Mouse (Mus musculus) thymus, postnatal 10 days (tissue): Measurements from ENCODE around the gene Hscb.
"Not testable (repeated sequence)": the region's sequence is repeated elsewhere in the genome, so short reads cannot be mapped to it uniquely, and the experiment has no call there.

Source experiments
- DNase-seq, 2 experiments: peaks; one replicate each; pipeline ENCODE4 v3.0.0; 2021; ENCODE audit warnings: low spot score in 2 of 2

Hscb gene

DNA sequence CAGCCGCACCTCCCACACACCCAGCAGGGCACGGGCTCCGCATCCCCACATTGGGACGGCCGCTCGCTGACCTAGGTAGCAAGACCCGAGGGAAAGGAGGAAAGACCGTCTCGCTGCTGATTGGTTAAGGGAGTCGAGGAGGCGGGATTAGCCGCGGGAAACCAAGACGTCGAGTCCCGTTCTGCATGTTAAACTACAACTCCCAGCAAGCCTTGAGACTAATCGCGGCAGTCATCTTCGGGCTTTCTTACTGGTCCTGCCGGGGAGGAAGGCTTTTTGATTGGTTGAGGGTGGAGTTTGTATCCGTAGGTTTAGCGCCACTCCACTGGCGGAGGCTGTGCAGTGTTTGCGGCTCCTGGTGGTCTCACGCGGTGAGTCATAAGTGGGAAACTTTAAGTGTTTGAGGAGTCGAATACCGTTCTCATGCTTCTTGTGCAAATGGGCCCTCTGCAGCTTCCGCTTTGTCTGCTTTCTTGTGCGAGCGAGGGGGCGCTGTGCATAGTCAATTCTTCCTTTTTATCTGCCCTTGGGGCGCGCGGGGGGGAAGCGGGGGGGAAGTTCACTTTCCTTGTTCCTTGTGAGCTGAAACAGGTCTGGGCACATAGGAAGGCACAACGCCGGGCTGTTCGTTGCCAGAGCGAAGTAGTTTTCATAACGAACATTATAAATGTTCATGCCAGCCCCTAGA, at the start of gene Hscb, which contains the start of gene Chek2:
TSS of gene Hscb (minus strand) at position 100 of the 688 bp plus-strand sequence.
TSS of gene Chek2 (plus strand) at position 302 of the 688 bp plus-strand sequence.
- DNase-seq = peak; percentile 96

DNA sequence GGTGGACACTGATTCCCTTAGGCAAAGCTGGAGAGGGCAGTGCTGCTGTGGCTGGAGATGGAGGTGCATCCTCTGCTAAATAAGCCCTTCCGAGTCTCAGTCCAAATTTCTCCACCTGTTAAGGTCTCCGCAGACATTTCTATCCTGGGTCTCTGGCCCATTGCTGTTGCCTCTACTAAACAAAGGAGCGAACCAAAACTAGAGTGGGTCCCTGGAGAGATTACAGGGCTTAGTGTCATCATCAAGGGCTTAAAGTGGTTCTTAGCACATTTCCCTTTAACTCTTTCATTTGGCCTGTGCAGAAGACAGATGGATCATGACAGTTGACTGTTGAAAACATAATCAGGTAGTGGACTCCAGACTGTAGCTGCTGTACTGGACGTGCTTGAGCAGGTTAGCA, 49.0 kb upstream of the Hscb start:
- no peak for DNase-seq

DNA sequence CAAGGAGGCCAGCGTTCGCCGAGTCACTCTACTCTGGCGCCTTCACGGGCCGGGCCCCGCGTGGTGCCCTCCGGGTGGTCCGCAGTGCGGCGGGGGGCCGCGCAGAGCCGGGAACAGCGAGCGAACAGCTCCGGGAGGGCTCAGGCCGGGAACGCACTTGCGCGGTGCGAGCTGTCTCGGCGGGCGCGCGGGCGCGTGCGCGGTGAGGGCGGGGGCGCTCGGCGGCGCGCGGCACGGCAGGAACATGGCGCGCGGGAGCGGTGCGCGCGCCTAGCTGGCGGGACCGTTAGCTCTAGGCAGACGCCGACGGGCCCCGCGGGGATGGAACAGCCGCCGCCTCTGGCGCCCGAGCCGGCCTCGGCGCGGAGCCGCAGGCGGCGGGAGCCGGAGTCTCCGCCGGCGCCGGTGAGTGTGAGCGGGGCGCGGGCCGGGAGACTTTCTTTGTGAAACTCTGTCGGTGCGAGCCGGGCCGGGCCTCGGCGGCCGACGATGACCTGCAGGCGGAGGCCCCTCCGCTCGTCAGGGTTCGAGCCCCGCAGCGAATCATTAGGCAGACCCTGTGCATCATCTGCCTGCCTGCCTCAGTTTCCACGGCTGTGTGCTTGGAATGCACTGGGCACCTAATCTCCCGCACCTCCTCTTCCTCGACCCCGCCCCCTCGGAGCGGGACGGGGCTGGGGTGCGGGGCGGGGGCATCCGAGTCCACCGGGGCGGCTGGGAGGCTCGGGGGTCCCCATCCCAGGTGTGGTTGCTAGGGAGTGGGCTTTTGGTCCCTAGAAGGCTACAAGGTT, 40.2 kb upstream of the Hscb start, which contains the start of gene Ttc28:
TSS of gene Ttc28 (plus strand) at position 220 of the 791 bp plus-strand sequence.
- DNase-seq = peak; percentile 67 to 89

DNA sequence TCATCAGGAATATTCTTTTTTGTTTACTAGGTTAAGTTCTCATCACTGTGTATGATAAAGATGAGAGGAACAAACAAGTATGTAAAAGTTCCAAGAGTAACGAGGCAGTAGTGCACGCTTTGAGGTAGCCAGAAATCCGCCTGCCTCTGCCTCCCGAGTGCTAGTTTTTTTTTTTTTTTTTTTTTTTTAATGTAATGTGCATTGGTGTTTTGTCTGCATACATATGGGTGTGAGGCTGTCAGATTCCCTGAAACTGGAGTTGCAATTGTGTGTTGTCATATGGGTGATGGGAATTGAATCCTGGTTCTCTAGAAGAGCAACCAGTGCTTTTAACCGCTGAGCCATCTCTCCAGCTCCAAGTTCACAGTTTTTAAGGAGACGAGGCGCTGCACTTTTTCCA, 39.5 kb upstream of the Hscb start:
- DNase-seq = no peak

DNA sequence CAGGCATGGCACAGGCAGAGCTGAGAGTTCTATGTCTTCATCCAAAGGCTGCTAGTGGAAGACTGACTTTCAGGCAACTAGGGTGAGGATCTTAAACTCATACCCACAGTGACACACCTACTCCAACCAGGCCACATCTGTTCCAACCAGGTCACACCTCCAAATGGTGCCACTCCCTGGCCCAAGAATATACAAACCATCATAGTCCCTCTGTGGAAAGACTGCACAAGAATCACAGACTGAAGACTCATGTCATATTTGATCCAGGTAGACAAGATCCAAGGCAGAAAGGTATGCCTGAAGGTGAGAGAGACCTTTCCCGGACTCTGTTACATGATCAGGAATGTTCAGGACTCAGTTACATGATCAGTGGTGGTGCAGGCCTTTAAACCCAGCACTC, 38.9 kb upstream of the Hscb start:
- not testable (repeated sequence) for DNase-seq

DNA sequence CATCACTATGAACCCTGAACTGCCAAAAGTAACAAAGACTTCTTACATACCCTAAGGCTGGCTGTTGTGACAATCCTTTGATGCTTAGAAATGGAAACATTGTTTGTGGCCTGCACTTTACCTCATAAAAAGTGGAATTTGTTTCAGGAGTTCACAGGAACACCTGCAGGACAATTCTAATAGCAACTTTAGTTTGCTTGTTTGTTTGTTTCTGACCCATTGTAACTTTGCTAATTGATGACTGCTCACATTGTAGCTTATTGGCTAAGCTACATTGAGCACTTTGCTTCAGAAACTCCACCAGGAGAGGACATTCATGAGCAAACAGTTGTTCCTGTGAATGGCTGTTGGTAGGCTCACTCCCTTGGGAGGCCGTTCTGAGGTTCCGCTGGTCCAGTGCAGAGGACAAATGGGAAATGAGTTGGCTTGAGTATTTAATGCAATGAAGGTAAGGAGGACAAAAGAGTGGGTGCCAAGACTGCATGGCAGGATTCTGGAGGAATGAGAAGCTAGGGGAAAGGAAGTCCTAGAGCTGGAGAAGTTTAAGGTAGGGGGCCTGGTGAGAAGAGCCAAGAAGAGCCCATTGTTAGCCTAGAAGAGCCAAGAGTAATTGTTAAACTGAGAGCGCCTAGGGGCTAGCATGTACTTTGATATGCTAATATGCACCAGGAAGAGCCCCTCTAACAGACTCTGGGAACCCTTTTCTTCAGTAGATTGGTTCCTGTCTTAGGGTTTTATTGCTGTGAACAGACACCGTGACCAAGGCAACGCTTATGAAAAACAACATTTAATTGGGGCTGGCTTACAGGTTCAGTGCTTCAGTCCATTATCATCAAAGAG, 38.3 kb upstream of the Hscb start:
- no peak for DNase-seq

DNA sequence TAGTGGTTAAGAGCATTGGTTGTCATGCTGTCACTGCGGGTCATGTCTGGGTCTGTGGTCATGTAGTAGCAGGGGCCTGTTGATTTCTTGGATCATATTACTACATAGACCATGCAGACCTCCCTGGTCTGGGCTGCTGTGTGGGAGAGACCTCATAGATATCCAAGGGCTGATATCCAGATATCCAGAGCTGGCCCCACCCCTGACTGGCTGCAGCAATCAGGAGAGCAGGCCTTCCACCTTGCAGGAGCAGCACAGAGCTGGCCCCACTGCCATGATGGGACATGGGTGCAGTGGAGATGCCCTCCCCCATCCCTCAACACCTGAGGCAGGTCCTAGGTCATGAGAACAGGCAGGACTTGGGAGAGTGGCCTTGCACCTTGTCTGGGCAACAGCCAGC, 35.7 kb upstream of the Hscb start:
- no peak for DNase-seq

DNA sequence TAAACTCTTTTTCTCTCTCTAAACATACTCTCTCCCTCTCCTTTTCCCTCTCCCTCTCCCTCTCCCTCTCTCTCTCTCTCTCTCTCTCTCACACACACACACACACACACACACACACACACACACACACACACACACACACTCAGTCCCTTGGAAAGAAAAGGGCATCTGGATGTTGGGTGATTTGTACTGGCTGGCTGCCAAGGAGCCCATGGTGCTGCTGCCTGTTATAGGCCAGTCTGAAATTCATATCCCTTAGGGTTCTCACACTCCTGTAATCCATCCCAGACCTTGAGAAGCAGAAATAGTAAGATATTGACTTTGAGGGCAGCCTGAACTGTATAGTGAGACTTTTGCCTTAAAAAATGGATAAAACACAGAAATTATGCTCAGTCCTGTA, 35.1 kb upstream of the Hscb start:
- DNase-seq = no peak

DNA sequence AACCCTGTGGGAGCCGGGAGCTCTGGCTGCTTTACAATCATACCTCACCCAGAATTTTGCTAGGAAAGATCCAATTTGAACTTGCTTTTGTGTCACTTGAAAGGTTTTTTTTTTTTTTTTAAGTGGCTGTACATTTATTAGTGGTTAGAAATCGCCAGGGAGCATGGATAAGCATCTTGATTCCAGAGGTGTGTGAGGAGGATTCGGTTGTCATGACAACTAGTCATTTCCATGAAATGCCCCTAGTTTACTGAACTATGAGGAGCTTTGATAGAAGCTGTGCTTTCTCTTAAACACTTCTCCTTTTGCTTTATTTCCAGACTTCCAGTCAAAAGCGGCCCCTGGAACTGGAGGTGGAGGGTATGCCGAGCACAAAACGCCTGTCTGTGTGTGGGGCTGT, 33.6 kb upstream of the Hscb start:
- no peak for DNase-seq

DNA sequence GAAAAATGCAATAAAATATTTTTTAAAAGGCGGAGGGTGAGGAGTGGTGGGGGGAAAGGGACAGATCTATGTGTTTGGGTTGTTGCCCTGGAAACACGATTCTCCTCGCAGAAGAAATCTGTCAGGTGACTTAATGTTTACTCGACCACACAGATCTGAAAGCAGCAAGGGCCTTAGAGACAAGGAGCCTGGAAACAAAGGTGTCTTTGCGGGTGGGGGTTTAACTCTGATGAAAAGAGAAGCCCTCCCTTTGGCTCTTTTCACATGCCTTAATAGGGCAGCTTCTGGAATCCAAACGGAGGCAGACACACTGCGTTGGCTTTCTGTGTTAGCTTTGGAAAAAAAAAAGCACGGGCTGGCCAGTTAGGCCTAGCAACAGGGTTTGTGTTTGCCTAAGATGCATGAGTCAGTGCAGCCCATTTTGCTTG, 29.7 kb upstream of the Hscb start:
- DNase-seq = no peak

DNA sequence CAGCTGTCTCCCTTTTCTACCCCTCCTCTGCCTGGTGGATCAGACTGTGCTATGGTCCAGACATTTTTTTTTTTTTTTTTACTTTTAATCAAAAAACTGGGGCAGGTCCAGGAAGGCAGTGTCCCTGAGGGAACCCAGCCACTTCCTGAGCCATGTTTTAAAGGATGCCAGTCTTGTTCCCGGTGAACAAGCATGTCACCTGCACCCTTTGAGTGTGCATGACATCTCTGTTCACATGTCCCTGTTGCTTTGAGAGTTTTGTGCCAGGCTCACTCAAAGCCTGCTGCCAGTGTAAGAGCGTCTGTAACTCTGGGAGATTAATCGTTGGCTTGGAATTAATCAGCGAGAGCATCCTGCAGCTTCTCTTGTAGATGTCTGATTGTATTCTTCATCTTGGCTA, 28.9 kb upstream of the Hscb start:
- DNase-seq = no peak

DNA sequence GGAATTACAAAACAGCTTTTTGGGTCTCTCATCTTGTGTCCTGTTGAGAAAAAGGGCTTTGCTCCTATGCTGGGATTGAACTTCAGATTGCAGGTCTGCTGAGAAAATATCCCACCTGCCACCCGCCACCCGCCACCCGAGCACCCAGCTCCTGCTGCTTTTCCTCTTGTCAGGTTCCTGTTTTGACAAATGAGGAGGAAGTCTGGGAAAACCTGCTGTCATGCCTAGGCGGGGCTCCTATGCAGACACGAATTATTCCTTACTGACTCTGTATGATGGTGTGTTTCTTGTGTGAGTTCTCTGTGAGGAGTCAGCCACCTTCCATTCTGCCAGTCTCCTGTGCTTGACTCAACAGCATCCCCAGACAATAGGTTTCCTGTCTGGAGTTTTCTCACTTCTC, 20.9 kb upstream of the Hscb start:
- no peak for DNase-seq

DNA sequence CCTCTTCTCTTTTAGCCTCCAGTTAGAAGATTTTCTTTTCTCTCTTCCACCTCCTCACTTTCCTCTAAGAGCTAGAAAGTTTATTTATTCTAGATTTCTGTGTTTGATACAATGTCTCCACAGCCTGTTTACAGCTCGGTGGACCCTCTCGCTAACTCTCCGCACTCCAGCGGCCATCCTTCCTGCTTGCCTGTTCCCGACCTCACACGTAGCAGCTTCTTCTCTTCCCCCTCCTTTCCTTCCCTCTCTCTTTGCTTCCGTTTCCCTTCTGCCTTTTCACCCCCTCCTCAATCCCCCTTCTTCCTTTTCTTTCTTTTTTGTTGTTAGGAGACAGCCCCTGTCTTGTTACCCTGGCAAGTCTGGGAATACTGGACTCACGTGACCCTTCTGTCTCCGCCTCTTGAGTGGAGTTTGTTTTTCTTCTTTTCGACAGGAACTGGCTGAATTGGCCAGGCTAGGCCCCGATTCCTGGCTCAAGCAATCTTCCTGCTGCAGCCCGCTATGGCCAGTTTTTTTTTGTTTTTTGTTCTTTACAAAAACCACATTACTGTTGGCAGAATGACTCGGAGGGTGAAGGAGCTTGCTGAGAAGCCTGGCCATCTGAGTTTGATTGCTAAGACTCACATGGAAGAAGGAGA, 19.6 kb upstream of the Hscb start:
- no peak for DNase-seq

DNA sequence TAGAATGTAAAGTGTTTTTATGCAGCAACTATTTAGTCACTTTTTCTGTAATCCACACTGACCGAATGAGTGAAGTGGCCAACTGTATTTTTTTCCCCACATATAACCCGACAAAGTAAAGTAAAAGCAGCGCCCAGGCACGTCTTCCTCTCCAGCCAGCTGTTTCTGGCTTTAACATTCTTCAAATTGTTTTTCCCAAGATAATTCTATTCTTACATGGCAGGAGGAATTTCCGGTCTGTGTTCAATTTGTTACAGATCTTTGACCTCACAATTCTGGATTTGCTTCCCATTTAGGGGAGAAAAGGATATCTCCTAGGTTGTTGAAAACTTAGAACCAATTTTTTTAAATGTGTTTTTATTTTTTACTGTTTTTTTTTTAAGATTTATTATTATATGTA, 17.5 kb upstream of the Hscb start:
- DNase-seq = no peak

DNA sequence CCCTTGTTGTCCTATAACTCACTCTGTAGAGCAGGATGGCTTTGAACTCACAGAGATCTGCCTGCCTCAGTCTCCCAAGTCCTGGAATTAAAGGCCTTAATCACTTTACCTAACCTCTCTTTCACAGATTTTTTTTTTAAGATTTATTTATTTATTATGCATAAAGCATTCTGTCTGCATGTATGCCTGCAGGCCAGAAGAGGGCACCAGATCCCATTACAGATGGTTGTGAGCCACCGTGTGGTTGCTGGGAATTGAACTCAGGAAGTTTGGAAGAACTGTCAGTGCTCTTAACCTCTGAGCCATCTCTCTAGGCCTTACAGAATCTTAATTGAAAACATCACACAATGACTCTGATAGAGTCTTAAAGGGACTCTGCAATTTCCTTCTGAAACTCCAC, 13.4 kb upstream of the Hscb start:
- DNase-seq = no peak

DNA sequence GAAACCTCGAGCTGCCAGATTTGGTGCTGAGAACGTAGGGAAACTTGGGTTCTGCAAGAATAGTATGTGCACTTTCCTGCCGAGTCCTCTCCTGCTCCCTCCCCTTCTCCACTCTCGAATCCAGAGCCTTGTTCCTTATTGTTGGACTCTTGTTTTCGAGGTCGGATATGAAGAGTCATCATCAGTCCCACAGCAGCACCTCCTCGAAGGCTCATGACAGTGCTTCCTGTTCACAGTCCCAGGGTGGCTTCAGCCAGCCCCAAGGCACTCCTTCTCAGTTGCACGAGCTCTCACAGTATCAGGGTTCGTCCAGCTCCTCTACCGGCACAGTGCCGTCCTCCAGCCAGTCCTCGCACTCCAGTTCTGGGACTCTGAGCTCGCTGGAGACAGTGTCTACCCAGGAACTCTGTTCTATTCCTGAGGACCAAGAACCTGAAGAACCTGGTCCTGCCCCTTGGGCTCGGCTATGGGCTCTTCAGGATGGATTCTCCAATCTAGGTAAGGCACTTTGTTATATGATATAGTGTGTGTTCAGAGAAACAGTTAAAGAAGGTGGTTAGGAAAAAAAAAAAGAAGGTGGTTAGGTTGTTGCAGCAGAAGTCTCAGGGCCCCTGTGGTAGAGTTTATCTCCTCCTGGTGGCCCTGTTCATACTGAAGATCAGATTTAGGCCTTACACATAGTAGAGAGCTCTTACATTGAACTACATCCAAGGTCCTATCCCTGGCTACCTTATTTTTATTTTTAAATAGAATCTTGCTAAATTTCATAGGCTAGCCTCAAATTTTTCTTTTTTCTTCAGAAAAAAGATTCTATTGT, 1.7 kb upstream of the Hscb start:
- peak in 1 of 2 experiments; percentile 4 for DNase-seq

DNA sequence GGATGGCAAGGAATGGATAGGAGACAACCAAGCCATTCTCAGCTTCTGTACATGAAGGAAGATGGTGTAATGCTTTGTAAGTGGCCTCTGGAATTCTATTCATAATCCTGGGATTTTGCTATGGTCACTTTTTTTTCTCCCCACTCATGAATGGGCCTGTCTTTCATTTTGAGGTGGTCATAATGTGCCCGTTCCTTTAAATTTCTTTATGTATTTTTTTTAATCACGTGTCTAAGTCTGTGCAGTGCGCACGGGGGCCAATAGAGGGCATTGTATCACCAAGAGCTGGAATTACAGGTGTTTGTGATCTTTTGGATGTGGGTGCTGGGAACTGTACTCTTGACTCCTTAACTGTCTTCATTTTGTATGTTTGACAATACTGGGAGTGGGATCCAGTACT, 888 bp upstream of the Hscb start:
- DNase-seq = peak; percentile 51 to 67

DNA sequence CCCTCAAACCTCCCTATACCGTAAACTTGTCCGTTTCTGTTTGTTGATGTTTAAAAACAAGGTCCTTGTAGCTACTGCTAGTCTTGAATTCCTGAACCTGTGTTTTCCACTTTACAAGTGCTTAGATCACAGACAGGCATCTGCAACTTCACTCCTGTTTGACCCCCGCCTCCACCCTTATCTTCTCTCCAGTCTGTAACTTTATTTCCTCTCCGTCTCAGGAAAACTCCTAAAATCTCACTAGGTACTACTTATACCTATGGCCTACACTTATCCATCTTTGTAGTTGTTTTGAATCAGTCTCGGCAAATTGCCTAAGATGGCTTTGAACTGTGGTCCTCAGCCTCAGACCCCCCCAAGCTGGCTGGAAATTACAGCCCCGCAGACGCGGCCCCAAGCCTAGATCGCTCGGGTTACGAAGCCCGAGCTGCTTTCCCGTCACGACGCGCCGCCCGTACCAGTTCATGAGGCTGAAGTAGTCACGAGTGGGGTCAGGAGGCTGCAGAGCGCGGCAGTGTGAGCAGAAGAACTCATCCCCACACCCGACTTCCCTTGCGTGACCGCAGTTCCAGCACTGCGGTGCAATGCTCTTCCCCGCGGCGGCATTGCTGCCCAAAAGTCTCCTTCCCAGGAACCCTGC, 419 bp downstream of the Hscb start:
- DNase-seq = peak in 1 of 2 experiments; percentile 5

DNA sequence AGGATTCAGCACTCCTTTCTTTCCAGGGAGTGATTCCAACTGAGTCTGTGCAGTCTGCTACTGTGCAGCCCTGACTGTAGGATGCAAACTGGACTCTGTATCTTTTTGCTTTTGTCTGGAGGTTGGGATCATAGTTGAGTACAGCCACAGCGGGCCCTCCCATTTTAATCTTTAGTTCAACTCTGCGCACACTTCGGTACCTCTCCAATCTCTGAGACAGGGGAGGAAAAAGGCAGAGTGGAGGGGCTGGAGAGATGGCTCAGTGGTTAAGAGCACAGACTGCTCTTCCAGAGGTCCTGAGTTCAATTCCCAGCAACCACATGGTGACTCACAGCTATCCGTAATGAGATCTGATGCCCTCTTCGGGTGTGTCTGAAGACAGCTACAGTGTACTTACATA, 1.6 kb downstream of the Hscb start:
- not testable (repeated sequence) for DNase-seq

DNA sequence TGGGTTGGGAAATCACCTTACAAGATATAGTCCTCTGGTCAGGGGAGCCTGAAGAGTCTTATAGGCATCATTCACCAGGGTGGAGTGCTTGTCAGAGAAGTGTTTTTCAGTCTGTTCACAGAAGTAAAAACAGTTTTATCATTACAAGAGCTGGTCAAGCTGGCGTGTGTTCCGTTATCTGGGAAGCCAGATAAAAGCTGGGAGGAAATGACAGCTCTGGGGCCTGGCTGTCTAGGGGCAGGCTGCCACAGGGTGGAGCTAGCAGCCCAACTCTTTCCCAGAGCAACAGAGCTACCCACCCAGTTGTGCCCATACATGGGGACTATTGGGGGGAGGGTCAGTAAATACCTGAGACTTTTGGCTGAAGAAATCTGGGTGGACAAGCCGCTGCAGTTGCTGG, 3.6 kb downstream of the Hscb start:
- peak; percentile 12 to 28 for DNase-seq
